Mouse (Mus musculus) ES-E14 (cell line): ENCODE measurements around the gene Supt3.

Experiments
- CHD2 ChIP-seq: IDR thresholded peaks from 2 replicates; pipeline ENCODE4 v1.6.1; 2014; ENCODE audit warnings: mild to moderate bottlenecking, low read depth, low read length, inconsistent platforms
- ZC3H11A ChIP-seq: IDR thresholded peaks from 2 replicates; pipeline ENCODE4 v1.6.1; 2012; ENCODE audit warnings: low read depth, mild to moderate bottlenecking, inconsistent platforms, low read length, borderline replicate concordance
- ZNF384 ChIP-seq: IDR thresholded peaks from 2 replicates; pipeline ENCODE4 v1.6.1; 2012; ENCODE audit warnings: low read depth, low read length, inconsistent platforms

GRCm38 (mm10) chr17:44945333-44945732 lies 168.4 kb downstream of the Supt3 start:
- no peak for TF ChIP-seq ZNF384
- no peak for TF ChIP-seq CHD2
- no peak for TF ChIP-seq ZC3H11A
